Mouse (Mus musculus) cerebellum, adult 2 months (tissue): ENCODE measurements around the gene Rsad1. TPM values are rescaled to one million over a fixed set of nuclear protein-coding genes. Genes with fewer than 3 reads are reported as not detected.

Source experiments
- DNase-seq, 2 experiments: peaks; one replicate each; pipeline ENCODE4 v3.0.0; 2021
- H3K27ac ChIP-seq: fragments of 200-500 bp; 2 replicates; pipeline ENCODE4 v1.5.1; 2012; ENCODE audit warnings: low read length, control low read depth, inconsistent platforms; ENCODE audit not compliant: insufficient read depth
- H3K27me3 ChIP-seq: fragments of 200-500 bp; 2 replicates; pipeline ENCODE4 v1.6.1; 2012; ENCODE audit warnings: inconsistent platforms, mild to moderate bottlenecking, low read length, moderate library complexity; ENCODE audit not compliant: control insufficient read depth, insufficient read depth
- H3K4me1 ChIP-seq: fragments of 200-500 bp; 2 replicates; pipeline ENCODE4 v1.6.1; 2011; ENCODE audit warnings: low read length; ENCODE audit not compliant: control insufficient read depth, insufficient read depth
- H3K4me3 ChIP-seq: fragments of 200-500 bp; replicated peaks from 2 replicates; pipeline ENCODE3; 2011; ENCODE audit warnings: mild to moderate bottlenecking, low read depth, low read length, control low read depth; ENCODE audit not compliant: insufficient read depth
- CTCF ChIP-seq: fragments of 200-500 bp; IDR thresholded peaks from 2 replicates; pipeline ENCODE4 v1.5.1; 2011; ENCODE audit warnings: low read depth, mild to moderate bottlenecking, control low read depth, low read length, moderate library complexity, borderline replicate concordance; ENCODE audit not compliant: insufficient read depth
- POLR2A ChIP-seq: fragments of 200-500 bp; IDR thresholded peaks from 2 replicates; pipeline ENCODE4 v1.6.1; 2011; ENCODE audit warnings: low read length, control low read depth, borderline replicate concordance; ENCODE audit not compliant: insufficient read depth
- WGBS: fragments of 180-500 bp; shearing (Covaris S2); methylation state at CpG from one replicate; pipeline ENCODE4 v1.1.7; 2018; 5-methylcytosine and 5-hydroxymethylcytosine counted together
- polyA plus RNA-seq: library from polyadenylated mRNA; depleted of rRNA; stranded (reverse); fragments of >200 nt; gene quantifications from 2 replicates; pipeline ENCODE4 v1.2.3, GENCODE M21; 2012

The Rsad1 gene
- polyA plus RNA-seq, 1 experiment, result 20.8 TPM

DNA sequence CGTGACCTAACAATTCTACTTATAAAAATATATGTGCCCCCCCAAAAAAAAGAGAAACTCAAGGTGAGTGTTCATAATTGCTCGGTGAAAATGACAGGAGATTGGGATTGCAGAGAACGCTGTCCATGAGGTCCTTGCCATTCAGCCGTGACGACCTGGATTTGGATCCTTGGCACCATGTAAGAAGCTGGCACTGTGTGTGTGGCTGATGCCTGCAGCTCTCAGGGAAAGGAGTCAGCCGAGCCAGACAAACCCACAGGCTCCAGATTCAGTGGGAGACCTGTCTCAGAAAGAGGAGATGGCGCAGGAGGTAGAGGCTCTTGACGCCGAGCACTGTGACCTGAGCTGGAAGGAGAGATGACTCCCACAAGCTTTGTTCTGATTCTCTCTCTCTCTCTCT lies 27.3 kb upstream of the Rsad1 start:
- Histone ChIP-seq H3K4me3 (no peak overlapping the region), H3K27ac (no peak overlapping the region), H3K4me1 (peaks cover 4% of the 10 kb centered on the region; the same call in 1 of the 2 replicates), H3K27me3 (no peaks in the 10 kb centered on the region)
- 17% methylated on average over 9 of the region's 9 CpGs for WGBS
- TF ChIP-seq CTCF, result no peak
- no peak for TF ChIP-seq POLR2A
- peak; percentile 31 to 70 for DNase-seq

DNA sequence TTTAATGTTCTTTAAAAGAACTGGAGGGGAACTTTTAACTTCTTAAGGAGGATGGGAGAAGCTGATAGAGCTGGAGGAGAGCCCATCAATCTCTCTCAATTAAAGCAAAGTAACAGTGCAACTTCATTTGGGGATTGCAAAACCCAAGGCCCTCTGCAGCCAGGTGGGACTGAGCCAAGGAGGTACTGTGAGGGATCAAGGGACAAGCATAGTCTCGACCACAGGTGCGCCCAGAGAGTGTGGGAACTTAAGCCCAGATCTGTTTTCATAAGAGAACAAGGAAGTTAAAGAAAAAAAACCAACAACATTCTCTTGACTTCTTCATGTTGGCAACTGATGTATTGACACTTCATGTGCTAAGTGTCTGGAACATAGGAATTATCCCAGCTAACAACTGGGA lies 26.0 kb upstream of the Rsad1 start:
- DNase-seq, result no peak
- 78% methylated on average over 2 of the region's 2 CpGs for WGBS

DNA sequence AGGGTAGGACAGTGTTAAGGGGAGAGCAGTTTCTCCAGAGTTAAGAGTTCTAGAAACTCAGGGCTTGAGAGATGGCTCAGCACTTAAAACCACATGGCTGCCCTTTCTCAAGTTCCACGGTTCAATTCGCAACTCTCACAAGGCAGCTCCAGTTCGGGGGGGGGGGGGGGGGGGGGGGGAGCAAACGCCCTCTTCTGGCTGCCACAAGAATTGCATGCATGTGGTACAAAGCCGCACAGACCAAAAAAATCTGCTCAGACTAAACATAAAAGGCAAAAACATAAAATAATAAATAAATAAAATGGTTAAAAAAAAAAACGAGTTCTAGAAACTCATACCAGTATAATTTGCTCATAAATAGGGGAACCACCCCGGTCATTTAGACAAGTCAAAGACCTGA lies 25.5 kb upstream of the Rsad1 start:
- DNase-seq, result no peak
- no peak for TF ChIP-seq POLR2A
- no peak for TF ChIP-seq CTCF
- H3K4me3 ChIP-seq, result no peak overlapping the region
- no peak overlapping the region for H3K27ac ChIP-seq
- H3K27me3 ChIP-seq, result no peaks in the 10 kb centered on the region
- H3K4me1 ChIP-seq, result peaks cover 4% of the 10 kb centered on the region; the same call in 1 of the 2 replicates
- 25% methylated on average over 6 of the region's 7 CpGs for WGBS

More for the DNA sequence above, 26.0 kb upstream of the Rsad1 start:
- Histone ChIP-seq H3K27ac (no peak overlapping the region), H3K4me3 (no peak overlapping the region), H3K27me3 (no peaks in the 10 kb centered on the region), H3K4me1 (peaks cover 4% of the 10 kb centered on the region; the same call in 1 of the 2 replicates)
- no peak for TF ChIP-seq CTCF
- TF ChIP-seq POLR2A, result no peak

DNA sequence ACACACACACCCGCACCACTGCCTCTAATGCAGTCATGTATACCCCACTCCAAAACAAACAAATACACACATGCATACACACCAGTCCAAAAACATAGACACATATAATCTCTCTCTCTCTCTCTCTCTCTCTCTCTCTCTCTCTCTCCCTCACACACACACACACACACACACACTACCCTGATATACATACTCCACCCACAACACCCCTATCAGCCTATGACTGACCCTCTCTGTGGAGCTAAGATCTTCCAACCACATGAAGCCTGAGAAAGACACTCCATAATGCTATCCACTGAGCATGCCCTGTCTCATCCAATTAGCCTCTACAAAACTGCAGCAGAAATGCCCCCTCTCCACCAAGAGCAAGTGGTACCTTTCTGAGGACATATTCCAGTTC lies 22.8 kb upstream of the Rsad1 start:
- WGBS, result 97% methylated on average over 1 of the region's 1 CpGs
- peaks cover 4% of the 10 kb centered on the region for H3K4me1 ChIP-seq
- no peak overlapping the region for H3K4me3 ChIP-seq
- no peak overlapping the region for H3K27ac ChIP-seq
- TF ChIP-seq POLR2A, result no peak
- TF ChIP-seq CTCF, result no peak
- no peaks in the 10 kb centered on the region for H3K27me3 ChIP-seq
- DNase-seq, result no peak

DNA sequence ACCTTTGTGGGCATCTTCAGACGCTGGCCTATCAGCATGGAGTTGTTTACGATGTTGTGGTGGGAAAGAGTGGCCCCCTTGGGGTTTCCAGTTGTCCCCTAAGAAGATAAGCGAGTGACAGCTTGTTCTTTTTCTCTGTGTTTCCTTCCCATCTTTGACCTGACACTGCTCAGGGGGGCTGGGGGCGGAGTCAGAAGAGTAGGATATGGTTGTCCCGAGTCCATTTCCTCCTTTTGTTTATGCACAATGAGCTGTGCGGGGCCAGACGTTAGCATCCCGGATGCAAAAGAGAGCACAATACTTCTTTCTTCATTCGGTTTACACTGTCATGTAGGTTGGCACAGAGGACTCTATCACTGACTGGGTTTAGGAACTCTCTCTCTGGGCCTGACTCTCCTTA lies 21.6 kb upstream of the Rsad1 start:
- no peak for DNase-seq
- H3K4me3 ChIP-seq, result no peak overlapping the region
- no peaks in the 10 kb centered on the region for H3K27me3 ChIP-seq
- H3K27ac ChIP-seq, result no peak overlapping the region
- TF ChIP-seq CTCF (no peak), POLR2A (no peak)
- H3K4me1 ChIP-seq, result no peaks in the 10 kb centered on the region; the same call in 1 of the 2 replicates
- 42% methylated on average over 9 of the region's 9 CpGs for WGBS

DNA sequence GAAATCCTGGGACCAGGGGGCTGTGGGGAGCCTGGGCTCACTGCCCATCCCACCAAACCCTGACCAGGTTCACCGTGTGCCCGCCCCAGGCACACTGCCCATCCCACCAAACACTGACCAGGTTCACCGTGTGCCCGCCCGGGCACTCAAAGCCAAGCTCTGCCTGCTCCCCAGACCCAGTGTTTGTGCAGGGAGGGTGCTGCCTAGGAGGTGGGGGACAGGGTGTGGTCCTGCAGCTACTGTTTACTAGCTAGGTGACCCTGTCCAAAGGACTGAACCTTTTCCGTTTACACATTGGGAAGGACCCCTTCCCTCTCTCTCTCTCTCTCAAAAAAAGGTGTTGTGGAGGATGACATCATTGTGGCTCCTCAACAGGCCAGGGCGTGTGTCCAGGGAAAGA lies 18.3 kb upstream of the Rsad1 start:
- Histone ChIP-seq H3K27ac (no peak overlapping the region), H3K27me3 (no peaks in the 10 kb centered on the region), H3K4me3 (no peak overlapping the region), H3K4me1 (no peaks in the 10 kb centered on the region; the same call in 1 of the 2 replicates)
- no peak for TF ChIP-seq CTCF
- no peak for TF ChIP-seq POLR2A
- no peak for DNase-seq
- 64% methylated on average over 7 of the region's 7 CpGs for WGBS

DNA sequence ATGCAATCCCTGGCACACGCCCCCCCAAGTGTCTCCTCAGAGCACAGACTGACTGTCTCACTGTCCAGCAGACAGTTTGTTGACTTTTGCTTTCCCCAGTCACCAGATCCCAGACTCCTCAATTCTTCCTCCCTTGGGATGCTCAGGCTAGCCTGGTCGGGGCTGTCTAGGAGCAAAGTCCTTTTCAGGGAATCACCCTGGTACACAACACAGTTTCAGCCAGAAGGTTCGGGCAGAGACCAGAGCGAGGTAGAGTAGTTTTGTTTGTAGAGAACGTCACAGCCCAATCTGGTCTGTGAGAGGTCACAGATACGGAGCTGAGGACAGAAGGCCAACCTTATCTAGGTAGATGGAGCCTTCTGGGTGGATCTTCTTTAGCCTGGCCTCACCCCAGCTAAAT lies 17.5 kb upstream of the Rsad1 start:
- no peaks in the 10 kb centered on the region for H3K27me3 ChIP-seq
- no peak for DNase-seq
- H3K4me3 ChIP-seq, result no peak overlapping the region
- no peaks in the 10 kb centered on the region; the same call in 1 of the 2 replicates for H3K4me1 ChIP-seq
- WGBS, result 84% methylated on average over 6 of the region's 6 CpGs
- no peak for TF ChIP-seq POLR2A
- no peak for TF ChIP-seq CTCF
- no peak overlapping the region for H3K27ac ChIP-seq

DNA sequence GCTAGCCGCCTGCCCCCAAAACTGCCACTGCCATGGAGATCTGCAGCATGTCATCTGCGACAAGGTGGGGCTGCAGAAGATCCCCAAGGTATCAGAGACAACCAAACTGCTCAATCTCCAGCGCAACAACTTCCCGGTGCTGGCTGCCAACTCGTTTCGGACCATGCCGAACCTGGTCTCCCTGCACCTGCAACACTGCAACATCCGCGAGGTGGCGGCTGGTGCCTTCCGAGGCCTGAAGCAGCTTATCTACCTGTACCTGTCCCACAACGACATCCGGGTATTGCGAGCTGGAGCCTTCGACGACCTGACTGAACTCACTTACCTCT lies 16.1 kb upstream of the Rsad1 start:
- DNase-seq, result no peak
- Histone ChIP-seq H3K27me3 (no peaks in the 10 kb centered on the region), H3K27ac (no peak overlapping the region), H3K4me1 (no peaks in the 10 kb centered on the region; the same call in 1 of the 2 replicates), H3K4me3 (no peak overlapping the region)
- TF ChIP-seq CTCF (no peak), POLR2A (no peak)
- WGBS, result 27% methylated on average over 16 of the region's 16 CpGs
